Mouse (Mus musculus): Measurements from ENCODE around the gene Adam17.

GRCm38 (mm10) chr12:21373820-21374475 lies 516 bp upstream of the Adam17 start:
- TF ChIP-seq CTCF (IDR thresholded peaks at IDR 0.05; ENCODE audit: low read depth) = no peak
- no peak for TF ChIP-seq EP300 (optimal IDR thresholded peaks at IDR 0.05)

Data from stomach, postnatal 0 days (tissue).